Mouse (Mus musculus) small intestine, adult 2 months (tissue): ENCODE data around the gene Map3k21.

Experiments used
- CTCF ChIP-seq: fragments of 200-500 bp; IDR thresholded peaks from 2 replicates; pipeline ENCODE4 v1.5.1; 2012; ENCODE audit warnings: low read depth, mild to moderate bottlenecking, control low read depth, inconsistent platforms, low read length, moderate library complexity, mixed read lengths; ENCODE audit not compliant: insufficient replicate concordance, insufficient read length; ENCODE audit errors: extremely low read depth
- POLR2A ChIP-seq: fragments of 200-500 bp; IDR thresholded peaks from 2 replicates; pipeline ENCODE4 v1.6.1; 2012; ENCODE audit warnings: low read depth, mild to moderate bottlenecking, control low read depth, inconsistent platforms, low read length, moderate library complexity

- no peak for TF ChIP-seq CTCF
- TF ChIP-seq POLR2A: no peak
Observed at GRCm38 (mm10) chr8:125960037-125960436, 49.8 kb downstream of the Map3k21 start.
